Mouse (Mus musculus): ENCODE results near the gene Aldh3b3. TPM values are rescaled to one million over a fixed set of nuclear protein-coding genes. Genes with fewer than 3 reads are reported as not detected.
A peak's percentile ranks its signal among the peaks of the same experiment; 100 is the strongest.

Gene Aldh3b3
- polyA plus RNA-seq, 1 experiment from 2014 or later: 0.07 TPM

DNA sequence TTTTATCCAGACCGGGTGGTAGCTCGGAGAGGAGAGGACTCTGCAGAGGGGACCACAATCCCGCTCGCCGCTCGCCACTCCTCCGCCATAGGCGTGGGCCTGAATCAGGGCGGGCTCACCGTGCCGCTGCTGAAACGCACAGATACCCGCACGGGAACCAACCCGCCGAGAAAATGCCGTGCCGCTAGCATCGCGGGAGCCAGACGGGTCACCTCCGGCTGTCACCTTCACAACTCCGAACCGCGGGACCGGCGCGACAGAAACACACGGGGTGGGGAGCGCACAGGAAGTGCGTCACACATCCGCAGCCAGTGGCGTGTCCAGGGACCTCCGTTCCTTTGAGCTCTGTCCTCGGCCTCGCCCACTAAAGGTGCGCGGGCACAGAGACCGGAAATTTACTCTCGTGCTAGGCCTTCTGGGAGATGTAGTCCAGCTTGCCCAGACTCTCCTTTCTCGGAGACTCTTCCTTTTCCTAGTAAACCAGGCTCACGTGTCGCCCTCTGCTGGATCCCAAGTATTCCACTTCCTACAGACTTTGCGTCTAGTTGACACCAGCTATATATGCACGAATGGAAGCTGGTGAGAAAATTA lies 54.1 kb downstream of the Aldh3b3 start, which contains the start of gene Ndufv1:
Gene Ndufv1 (minus strand): TSS at position 375 of the 591 bp plus-strand sequence.
- Histone ChIP-seq H3K27ac (peak within 1 kb of the TSS; percentile 64; the same call in 1 of the 2 replicates), H3K9me3 (replicated peaks; ENCODE audit: low read length) (no peaks in the 10 kb centered on the region), H3K4me1 (replicated peaks; ENCODE audit: insufficient read depth, low read length) (no peaks in the 10 kb centered on the region), H3K4me2 (ENCODE audit: low read length) (peak within 1 kb of the TSS; percentile 64), H3K27me3 (ENCODE audit: insufficient read depth, low read length) (no peaks in the 10 kb centered on the region), H3K9ac (ENCODE audit: low read depth, low read length) (peak within 1 kb of the TSS; percentile 78), H3K36me3 (ENCODE audit: insufficient read depth, low read length) (peaks cover 24% of the 10 kb centered on the region), H3K4me3 (replicated peaks; ENCODE audit: low read depth, low read length) (peak within 1 kb of the TSS; percentile 85)
- DNase-seq (ENCODE audit: low spot score) (peak; percentile 100), ATAC-seq (replicated peaks; ENCODE audit: low FRiP score, low read depth) (peak; percentile 98)
- peak; percentile 97 for TF ChIP-seq CTCF (IDR thresholded peaks at IDR 0.05; ENCODE audit: low read depth)
- WGBS: 0% methylated on average over 45 of the region's 45 CpGs

DNA sequence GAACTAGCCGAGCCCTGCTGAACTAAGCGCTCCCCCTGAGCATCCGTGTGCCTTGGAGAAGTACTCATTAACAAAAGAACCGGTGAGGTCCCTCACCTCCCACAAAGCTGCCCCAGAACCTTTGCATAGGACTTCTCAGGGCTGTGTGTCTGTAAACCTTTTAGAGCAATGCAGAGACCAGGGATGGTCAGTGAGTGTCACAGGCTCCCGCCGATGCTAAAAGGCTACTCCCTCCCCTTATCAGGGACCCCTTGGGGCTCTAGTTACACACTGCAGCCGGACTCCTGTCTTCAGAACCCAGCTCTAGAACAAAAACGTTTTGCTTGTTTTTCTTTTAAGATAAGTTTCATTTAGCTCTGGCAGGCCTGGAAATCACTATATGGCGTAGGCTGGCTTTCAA lies 54.6 kb downstream of the Aldh3b3 start:
- Histone ChIP-seq H3K4me1 (replicated peaks; ENCODE audit: insufficient read depth, low read length) (no peaks in the 10 kb centered on the region), H3K4me2 (ENCODE audit: low read length) (peak overlapping the region; percentile 41), H3K9ac (ENCODE audit: low read depth, low read length) (peak overlapping the region; percentile 32; the same call in 1 of the 2 replicates), H3K27me3 (ENCODE audit: insufficient read depth, low read length) (no peaks in the 10 kb centered on the region), H3K27ac (no peak overlapping the region), H3K9me3 (replicated peaks; ENCODE audit: low read length) (no peaks in the 10 kb centered on the region), H3K36me3 (ENCODE audit: insufficient read depth, low read length) (peaks cover 18% of the 10 kb centered on the region), H3K4me3 (replicated peaks; ENCODE audit: low read depth, low read length) (peak overlapping the region; percentile 85; the same call in 1 of the 2 replicates)
- WGBS: 19% methylated on average over 9 of the region's 9 CpGs
- peak; percentile 15; the same call in 1 of the 2 replicates for ATAC-seq (replicated peaks; ENCODE audit: low FRiP score, low read depth)
- no peak for TF ChIP-seq CTCF (IDR thresholded peaks at IDR 0.05; ENCODE audit: low read depth)
- DNase-seq (ENCODE audit: low spot score): no peak

DNA sequence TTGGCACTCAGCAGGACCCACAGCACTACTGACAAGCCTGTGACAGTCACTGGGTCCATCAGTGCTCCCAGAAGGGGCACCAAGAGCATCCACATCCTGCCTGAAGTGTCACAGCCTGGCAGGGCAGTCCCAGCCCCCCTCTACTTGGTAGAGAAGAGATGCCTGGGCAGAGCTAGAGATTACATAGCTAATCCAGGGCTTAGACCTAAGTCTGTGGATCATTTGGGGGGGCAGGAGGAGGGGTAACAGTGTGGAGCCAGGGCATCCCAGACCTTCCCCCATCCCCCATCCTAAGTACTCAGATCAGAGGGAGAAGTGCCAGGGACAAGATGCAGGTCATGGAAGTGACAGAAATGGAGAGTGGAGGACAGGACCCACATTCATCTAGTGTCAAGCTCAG lies 56.4 kb downstream of the Aldh3b3 start:
- Histone ChIP-seq H3K4me1 (replicated peaks; ENCODE audit: insufficient read depth, low read length) (no peaks in the 10 kb centered on the region), H3K36me3 (ENCODE audit: insufficient read depth, low read length) (peaks cover 3% of the 10 kb centered on the region; the same call in 1 of the 2 replicates), H3K4me3 (replicated peaks; ENCODE audit: low read depth, low read length) (no peak overlapping the region), H3K4me2 (ENCODE audit: low read length) (no peak overlapping the region), H3K9ac (ENCODE audit: low read depth, low read length) (no peak overlapping the region), H3K27me3 (ENCODE audit: insufficient read depth, low read length) (no peaks in the 10 kb centered on the region), H3K9me3 (replicated peaks; ENCODE audit: low read length) (no peaks in the 10 kb centered on the region), H3K27ac (no peak overlapping the region)
- ATAC-seq (replicated peaks; ENCODE audit: low FRiP score, low read depth): no peak
- no peak for TF ChIP-seq CTCF (IDR thresholded peaks at IDR 0.05; ENCODE audit: low read depth)
- DNase-seq (ENCODE audit: low spot score): no peak

DNA sequence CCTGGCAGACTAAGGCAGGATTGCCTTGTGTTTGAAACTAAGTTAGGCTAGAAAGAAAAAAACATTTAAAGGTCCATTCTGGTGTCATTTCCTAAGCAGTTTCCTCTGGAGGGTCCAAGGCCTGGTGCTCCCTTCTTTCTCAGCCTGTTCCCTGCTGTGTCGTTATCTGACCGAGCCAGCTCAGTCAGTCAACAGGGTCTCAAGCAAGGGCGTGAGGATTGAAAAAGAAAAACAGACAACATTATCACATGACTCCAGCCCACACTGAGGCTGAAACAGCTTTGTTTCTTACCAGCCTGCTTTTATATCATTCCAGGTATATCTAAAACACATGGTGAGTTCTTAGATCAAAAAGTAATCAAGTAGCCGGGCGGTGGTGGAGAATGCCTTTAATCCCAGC lies 57.2 kb downstream of the Aldh3b3 start:
- Histone ChIP-seq H3K4me1 (replicated peaks; ENCODE audit: insufficient read depth, low read length) (no peaks in the 10 kb centered on the region), H3K27me3 (ENCODE audit: insufficient read depth, low read length) (no peaks in the 10 kb centered on the region)
- 67% methylated on average over 5 of the region's 5 CpGs for WGBS

DNA sequence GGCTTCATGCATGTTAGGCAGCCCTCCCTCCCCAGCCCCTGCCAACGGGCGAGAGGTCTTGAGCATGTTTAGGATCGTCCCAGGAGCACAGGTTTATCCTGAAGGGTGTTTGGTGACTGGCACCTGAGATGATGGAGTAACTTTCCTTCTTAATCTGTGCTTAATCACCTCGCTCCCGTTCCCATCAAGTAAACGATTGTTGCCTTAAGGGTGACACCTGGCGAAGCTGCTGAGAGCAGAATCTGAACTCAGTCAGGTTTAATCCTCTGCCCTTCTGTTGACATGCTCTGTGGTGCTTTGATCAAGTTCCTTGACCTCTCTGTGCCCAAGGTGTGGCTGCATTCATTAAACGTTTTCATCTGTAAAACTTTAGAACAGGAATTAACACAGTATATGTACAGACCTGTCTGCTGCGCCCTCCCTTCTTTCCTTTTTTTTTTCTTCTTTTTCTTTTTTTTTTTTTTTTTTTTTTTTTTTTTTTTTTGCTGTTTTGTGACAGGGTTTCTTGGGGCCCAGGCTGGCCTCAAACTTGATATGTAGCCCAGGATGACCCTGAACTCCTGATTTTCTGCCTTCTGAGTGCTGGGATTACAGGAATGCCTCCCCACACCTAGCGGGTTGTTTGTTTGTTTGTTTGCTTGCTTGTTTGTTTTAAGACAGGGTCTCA lies 59.6 kb downstream of the Aldh3b3 start:
- 68% methylated on average over 10 of the region's 10 CpGs for WGBS
- no peak overlapping the region for H3K27ac ChIP-seq
- ATAC-seq (replicated peaks; ENCODE audit: low FRiP score, low read depth) (no peak), DNase-seq (ENCODE audit: low spot score) (no peak)
- TF ChIP-seq CTCF (IDR thresholded peaks at IDR 0.05; ENCODE audit: low read depth): no peak
- H3K4me2 ChIP-seq (ENCODE audit: low read length): no peak overlapping the region
- H3K9ac ChIP-seq (ENCODE audit: low read depth, low read length): no peak overlapping the region
- no peaks in the 10 kb centered on the region for H3K36me3 ChIP-seq (ENCODE audit: insufficient read depth, low read length)
- no peaks in the 10 kb centered on the region for H3K9me3 ChIP-seq (replicated peaks; ENCODE audit: low read length)
- H3K27me3 ChIP-seq (ENCODE audit: insufficient read depth, low read length): no peaks in the 10 kb centered on the region
- no peaks in the 10 kb centered on the region for H3K4me1 ChIP-seq (replicated peaks; ENCODE audit: insufficient read depth, low read length)
- no peak overlapping the region for H3K4me3 ChIP-seq (replicated peaks; ENCODE audit: low read depth, low read length)

More for the DNA sequence above, 57.2 kb downstream of the Aldh3b3 start:
- no peak overlapping the region for H3K9ac ChIP-seq (ENCODE audit: low read depth, low read length)
- no peak overlapping the region for H3K4me3 ChIP-seq (replicated peaks; ENCODE audit: low read depth, low read length)
- no peaks in the 10 kb centered on the region for H3K9me3 ChIP-seq (replicated peaks; ENCODE audit: low read length)
- no peak for ATAC-seq (replicated peaks; ENCODE audit: low FRiP score, low read depth)
- no peak for TF ChIP-seq CTCF (IDR thresholded peaks at IDR 0.05; ENCODE audit: low read depth)
- H3K4me2 ChIP-seq (ENCODE audit: low read length): no peak overlapping the region
- no peak overlapping the region for H3K27ac ChIP-seq
- no peak for DNase-seq (ENCODE audit: low spot score)
- H3K36me3 ChIP-seq (ENCODE audit: insufficient read depth, low read length): no peaks in the 10 kb centered on the region

DNA sequence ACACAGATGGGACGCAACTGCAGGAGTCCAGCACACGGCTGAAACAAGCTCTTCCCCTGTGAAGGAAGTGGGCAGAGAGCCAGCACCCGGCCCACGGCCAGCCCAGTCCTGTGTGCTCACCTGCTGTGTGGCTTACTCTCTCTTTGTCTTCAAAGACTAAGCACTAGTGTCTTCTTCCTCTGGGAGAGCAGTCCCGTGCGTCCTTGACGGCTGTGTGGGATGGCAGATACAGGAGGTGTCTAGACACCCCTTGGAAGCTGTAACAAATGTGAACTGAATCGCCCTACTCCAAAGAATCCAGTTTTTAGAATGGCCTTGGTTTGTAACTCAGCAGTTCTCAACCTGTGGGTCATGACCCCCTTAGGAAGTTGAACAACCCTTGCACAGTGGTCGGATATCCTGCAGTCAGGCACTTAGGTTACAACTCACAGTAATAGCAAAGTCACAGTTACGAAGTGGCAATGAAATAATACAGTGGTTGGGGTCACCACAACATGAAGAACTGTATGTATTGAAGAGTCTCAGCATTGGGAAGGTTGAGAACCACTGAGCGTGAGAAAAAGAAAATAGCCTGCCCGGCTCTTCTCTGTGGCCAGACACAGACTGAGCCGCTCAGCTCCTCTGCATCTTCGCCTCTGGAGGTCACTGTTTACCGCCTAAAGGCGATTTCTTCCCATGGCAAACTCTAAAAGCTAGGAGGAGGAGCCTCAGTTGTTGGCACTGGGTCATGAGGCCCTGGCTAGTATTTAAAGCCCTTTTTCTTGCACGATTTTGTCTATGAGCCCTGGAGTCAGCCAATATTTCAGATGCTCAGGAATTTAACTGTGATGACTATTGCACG lies 60.5 kb downstream of the Aldh3b3 start:
- H3K4me3 ChIP-seq (replicated peaks; ENCODE audit: low read depth, low read length): no peak overlapping the region
- no peaks in the 10 kb centered on the region for H3K36me3 ChIP-seq (ENCODE audit: insufficient read depth, low read length)
- H3K27me3 ChIP-seq (ENCODE audit: insufficient read depth, low read length): no peaks in the 10 kb centered on the region
- H3K4me2 ChIP-seq (ENCODE audit: low read length): no peak overlapping the region
- ATAC-seq (replicated peaks; ENCODE audit: low FRiP score, low read depth) (peak; percentile 81), DNase-seq (ENCODE audit: low spot score) (peak; percentile 95)
- peak; percentile 91 for TF ChIP-seq CTCF (IDR thresholded peaks at IDR 0.05; ENCODE audit: low read depth)
- H3K9me3 ChIP-seq (replicated peaks; ENCODE audit: low read length): no peaks in the 10 kb centered on the region
- H3K4me1 ChIP-seq (replicated peaks; ENCODE audit: insufficient read depth, low read length): no peaks in the 10 kb centered on the region
- H3K9ac ChIP-seq (ENCODE audit: low read depth, low read length): no peak overlapping the region
- H3K27ac ChIP-seq: no peak overlapping the region
- WGBS: 30% methylated on average over 18 of the region's 18 CpGs

Other genes with a start within 250 kb of the Aldh3b3 start
- gene Kmt5b, start 191.2 kb upstream of the Aldh3b3 start, polyA plus RNA-seq (2015; fragmentation: Nextera tagmentation; extraction: Ambion mirVana): 19.5 and 20.0 TPM in 2 replicates
- 53.0 and 54.7 TPM in 2 replicates for gene Chka, start 106.9 kb upstream of the Aldh3b3 start, polyA plus RNA-seq (2015; fragmentation: Nextera tagmentation; extraction: Ambion mirVana)
- 31.4 and 33.0 TPM in 2 replicates for gene Tcirg1, start 51.5 kb upstream of the Aldh3b3 start, polyA plus RNA-seq (2015; fragmentation: Nextera tagmentation; extraction: Ambion mirVana)
- gene Ndufs8, start 45.9 kb upstream of the Aldh3b3 start, polyA plus RNA-seq (2015; fragmentation: Nextera tagmentation; extraction: Ambion mirVana): 417 and 423 TPM in 2 replicates
- gene Aldh3b1, start 28.8 kb upstream of the Aldh3b3 start, polyA plus RNA-seq (2015; fragmentation: Nextera tagmentation; extraction: Ambion mirVana): 3.8 and 3.9 TPM in 2 replicates
- gene Unc93b1, start 23.5 kb upstream of the Aldh3b3 start, polyA plus RNA-seq (2015; fragmentation: Nextera tagmentation; extraction: Ambion mirVana): 24.2 and 25.5 TPM in 2 replicates
- 4.2 and 5.8 TPM in 2 replicates for gene Aldh3b2, start 13.7 kb downstream of the Aldh3b3 start, polyA plus RNA-seq (2015; fragmentation: Nextera tagmentation; extraction: Ambion mirVana)
- gene Acy3, start 27.9 kb downstream of the Aldh3b3 start, polyA plus RNA-seq (2015; fragmentation: Nextera tagmentation; extraction: Ambion mirVana): 83.9 and 92.6 TPM in 2 replicates
- gene Tbx10, start 34.1 kb downstream of the Aldh3b3 start, polyA plus RNA-seq (2015; fragmentation: Nextera tagmentation; extraction: Ambion mirVana): 2.4 and 2.8 TPM in 2 replicates
- 52.2 and 54.1 TPM in 2 replicates for gene Nudt8, start 41.9 kb downstream of the Aldh3b3 start, polyA plus RNA-seq (2015; fragmentation: Nextera tagmentation; extraction: Ambion mirVana)
- gene Gm49405, start 42.0 kb downstream of the Aldh3b3 start, polyA plus RNA-seq (2015; fragmentation: Nextera tagmentation; extraction: Ambion mirVana): 1.3 and 1.7 TPM in 2 replicates
- 2.6 and 2.8 TPM in 2 replicates for gene Doc2g, start 44.7 kb downstream of the Aldh3b3 start, polyA plus RNA-seq (2015; fragmentation: Nextera tagmentation; extraction: Ambion mirVana)
- 294 and 318 TPM in 2 replicates for gene Ndufv1, start 54.2 kb downstream of the Aldh3b3 start, polyA plus RNA-seq (2015; fragmentation: Nextera tagmentation; extraction: Ambion mirVana)
- 441 and 464 TPM in 2 replicates for gene Gstp1, start 79.3 kb downstream of the Aldh3b3 start, polyA plus RNA-seq (2015; fragmentation: Nextera tagmentation; extraction: Ambion mirVana)
- gene Gstp2, start 87.4 kb downstream of the Aldh3b3 start, polyA plus RNA-seq (2015; fragmentation: Nextera tagmentation; extraction: Ambion mirVana): 3.1 and 4.4 TPM in 2 replicates
- gene Gstp3, start 100.9 kb downstream of the Aldh3b3 start, polyA plus RNA-seq (2015; fragmentation: Nextera tagmentation; extraction: Ambion mirVana): not detected in 2 replicates
- 2.2 and 2.4 TPM in 2 replicates for gene Cabp2, start 122.9 kb downstream of the Aldh3b3 start, polyA plus RNA-seq (2015; fragmentation: Nextera tagmentation; extraction: Ambion mirVana)
- gene Cdk2ap2, start 138.5 kb downstream of the Aldh3b3 start, polyA plus RNA-seq (2015; fragmentation: Nextera tagmentation; extraction: Ambion mirVana): 107 TPM in 2 replicates
- gene Pitpnm1, start 141.4 kb downstream of the Aldh3b3 start, polyA plus RNA-seq (2015; fragmentation: Nextera tagmentation; extraction: Ambion mirVana): 12.2 and 13.9 TPM in 2 replicates
- 83.2 and 84.2 TPM in 2 replicates for gene Aip, start 167.2 kb downstream of the Aldh3b3 start, polyA plus RNA-seq (2015; fragmentation: Nextera tagmentation; extraction: Ambion mirVana)
- 0.03 TPM in 1 of 2 replicates, not detected in the other for gene Gpr152, start 181.1 kb downstream of the Aldh3b3 start, polyA plus RNA-seq (2015; fragmentation: Nextera tagmentation; extraction: Ambion mirVana)
- 0.08 and 0.13 TPM in 2 replicates for gene Cabp4, start 185.4 kb downstream of the Aldh3b3 start, polyA plus RNA-seq (2015; fragmentation: Nextera tagmentation; extraction: Ambion mirVana)
- 161 and 164 TPM in 2 replicates for gene Coro1b, start 190.0 kb downstream of the Aldh3b3 start, polyA plus RNA-seq (2015; fragmentation: Nextera tagmentation; extraction: Ambion mirVana)
- gene Ptprcap, start 195.0 kb downstream of the Aldh3b3 start, polyA plus RNA-seq (2015; fragmentation: Nextera tagmentation; extraction: Ambion mirVana): 0.82 and 0.91 TPM in 2 replicates
- 42.4 and 49.0 TPM in 2 replicates for gene Rps6kb2, start 204.7 kb downstream of the Aldh3b3 start, polyA plus RNA-seq (2015; fragmentation: Nextera tagmentation; extraction: Ambion mirVana)
- 2.7 and 3.3 TPM in 2 replicates for gene Carns1, start 216.8 kb downstream of the Aldh3b3 start, polyA plus RNA-seq (2015; fragmentation: Nextera tagmentation; extraction: Ambion mirVana)
- 3.5 and 3.9 TPM in 2 replicates for gene Tbc1d10c, start 232.6 kb downstream of the Aldh3b3 start, polyA plus RNA-seq (2015; fragmentation: Nextera tagmentation; extraction: Ambion mirVana)
- gene Ppp1ca, start 233.4 kb downstream of the Aldh3b3 start, polyA plus RNA-seq (2015; fragmentation: Nextera tagmentation; extraction: Ambion mirVana): 804 and 864 TPM in 2 replicates
- gene Rad9a, start 243.0 kb downstream of the Aldh3b3 start, polyA plus RNA-seq (2015; fragmentation: Nextera tagmentation; extraction: Ambion mirVana): 22.8 and 25.7 TPM in 2 replicates

Data from kidney, postnatal 0 days (tissue).